Mouse (Mus musculus) kidney, postnatal 4 days (tissue): ENCODE measurements around the gene Fam171a2.

Experiments used
- DNase-seq, 2 experiments: peaks; one replicate each; pipeline ENCODE4 v3.0.0; 2021; ENCODE audit warnings: mixed read lengths in 2 of 2

Fam171a2 gene

GRCm38 (mm10) chr11:102447497-102447896 lies at the start of gene Fam171a2:
TSS of gene Fam171a2 (minus strand) at chr11:102447682.
- peak; percentile 91 to 92 for DNase-seq

- DNase-seq: no peak
Measured at GRCm38 (mm10) chr11:102496732-102497131, 49.2 kb upstream of the Fam171a2 start.

- DNase-seq: no peak
Measured at GRCm38 (mm10) chr11:102496206-102496605, 48.7 kb upstream of the Fam171a2 start.

- no peak for DNase-seq
Measured at GRCm38 (mm10) chr11:102495742-102496141, 48.3 kb upstream of the Fam171a2 start.

GRCm38 (mm10) chr11:102495114-102495513 lies 47.6 kb upstream of the Fam171a2 start:
- DNase-seq: no peak

GRCm38 (mm10) chr11:102494063-102494650 lies 46.7 kb upstream of the Fam171a2 start:
- DNase-seq: no peak

GRCm38 (mm10) chr11:102493241-102493640 lies 45.8 kb upstream of the Fam171a2 start:
- DNase-seq: no peak

- no peak for DNase-seq
Measured at GRCm38 (mm10) chr11:102487901-102488300, 40.4 kb upstream of the Fam171a2 start.

GRCm38 (mm10) chr11:102486733-102487386 lies 39.4 kb upstream of the Fam171a2 start:
- peak; percentile 50 to 62 for DNase-seq

GRCm38 (mm10) chr11:102481779-102482178 lies 34.3 kb upstream of the Fam171a2 start:
- DNase-seq: no peak

GRCm38 (mm10) chr11:102480897-102481296 lies 33.4 kb upstream of the Fam171a2 start:
- DNase-seq: no peak

- DNase-seq: no peak
Measured at GRCm38 (mm10) chr11:102480111-102480510, 32.6 kb upstream of the Fam171a2 start.

GRCm38 (mm10) chr11:102479581-102479980 lies 32.1 kb upstream of the Fam171a2 start:
- no peak for DNase-seq

GRCm38 (mm10) chr11:102478671-102479070 lies 31.2 kb upstream of the Fam171a2 start:
- DNase-seq: no peak

GRCm38 (mm10) chr11:102475027-102475426 lies 27.5 kb upstream of the Fam171a2 start:
- DNase-seq: no peak

- peak in 1 of 2 experiments; percentile 29 for DNase-seq
Measured at GRCm38 (mm10) chr11:102469648-102470357, 22.3 kb upstream of the Fam171a2 start, which contains the start of gene Itga2b. TSS of gene Itga2b (minus strand) at chr11:102470122.

GRCm38 (mm10) chr11:102467041-102467631 lies 19.7 kb upstream of the Fam171a2 start:
- peak; percentile 99 for DNase-seq

- DNase-seq: peak; percentile 50 to 63
Measured at GRCm38 (mm10) chr11:102465713-102466436, 18.4 kb upstream of the Fam171a2 start.

GRCm38 (mm10) chr11:102464901-102465300 lies 17.4 kb upstream of the Fam171a2 start:
- no peak for DNase-seq

GRCm38 (mm10) chr11:102461764-102462163 lies 14.3 kb upstream of the Fam171a2 start:
- no peak for DNase-seq

GRCm38 (mm10) chr11:102460541-102460940 lies 13.1 kb upstream of the Fam171a2 start:
- DNase-seq: no peak

- peak; percentile 88 to 94 for DNase-seq
Measured at GRCm38 (mm10) chr11:102455740-102456396, 8.4 kb upstream of the Fam171a2 start.
